Mouse (Mus musculus): ENCODE results near the gene 2810408A11Rik. TPM values are rescaled to one million over a fixed set of nuclear protein-coding genes. Genes with fewer than 3 reads are reported as not detected.
"Not testable (repeated sequence)": the region's sequence is repeated elsewhere in the genome, so short reads cannot be mapped to it uniquely, and the experiment has no call there.

2810408A11Rik gene
- polyA plus RNA-seq, 1 experiment from 2014 or later: 4.5 TPM

DNA sequence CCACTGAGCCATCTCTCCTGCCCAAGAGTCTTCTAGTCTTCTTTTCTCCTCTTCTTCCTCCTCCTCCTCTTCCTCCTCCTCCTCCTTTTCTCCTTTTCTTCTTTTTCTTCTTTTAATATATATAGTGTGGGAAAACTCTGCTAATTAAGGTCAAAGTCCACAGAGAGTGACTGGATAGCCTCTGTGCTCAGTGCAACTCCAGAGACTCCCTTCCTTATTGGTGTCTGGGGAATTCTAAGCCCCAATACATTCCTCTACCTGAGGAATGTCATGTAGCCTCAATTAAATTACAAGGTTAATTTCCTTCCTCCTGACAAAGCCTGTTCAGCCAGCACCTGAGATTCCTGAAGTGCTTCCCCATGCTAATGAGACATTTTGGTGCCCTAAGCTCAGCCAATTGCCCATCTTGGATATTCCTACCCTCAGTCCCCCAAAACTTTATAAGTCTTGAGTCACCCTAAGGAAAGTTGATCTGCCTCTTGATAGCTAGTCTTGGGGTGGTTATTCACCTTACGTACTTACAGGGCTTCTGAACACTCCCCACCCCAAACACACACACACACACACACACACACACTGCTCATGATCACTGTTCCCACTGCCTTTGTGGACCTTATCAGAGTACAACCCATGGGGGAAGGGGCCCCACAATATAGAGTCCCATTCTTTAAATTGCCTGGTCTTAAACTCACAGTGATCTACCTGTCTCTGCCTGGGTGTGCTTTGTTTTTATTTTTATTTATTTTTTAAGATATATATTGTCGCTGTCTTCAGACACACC is 30.3 kb downstream of the 2810408A11Rik start:
- H3K9me3 ChIP-seq (ENCODE audit: control insufficient read depth, low read length): no peaks in the 10 kb centered on the region
- no peak overlapping the region for H3K9ac ChIP-seq (ENCODE audit: low read length)
- no peak overlapping the region for H3K4me3 ChIP-seq (ENCODE audit: control insufficient read depth in 1 of 2, insufficient read depth in 1 of 2, low read depth in 1 of 2, low read length in 2 of 2)
- no peak overlapping the region for H3K27ac ChIP-seq (replicated peaks in 1 of 2; ENCODE audit: control insufficient read depth in 1 of 2, insufficient read depth in 1 of 2, low read depth in 2 of 2, low read length in 2 of 2)
- H3K4me2 ChIP-seq (ENCODE audit: low read length): no peak overlapping the region
- ATAC-seq (ENCODE audit: insufficient number of reproducible peaks, insufficient read depth, low FRiP score, low read depth): no peak
- peaks cover 0 to 2% of the 10 kb centered on the region in 2 experiments; a peak in 1 of 4 replicates for H3K4me1 ChIP-seq (ENCODE audit: control insufficient read depth in 2 of 2, insufficient read depth in 2 of 2, low read length in 2 of 2)
- H3K27me3 ChIP-seq (ENCODE audit: control insufficient read depth, insufficient read depth, low read length): no peaks in the 10 kb centered on the region
- no peaks in the 10 kb centered on the region for H3K36me3 ChIP-seq (ENCODE audit: control insufficient read depth, insufficient read depth, low read length)
- 92% methylated on average over 2 of the region's 2 CpGs for WGBS

DNA sequence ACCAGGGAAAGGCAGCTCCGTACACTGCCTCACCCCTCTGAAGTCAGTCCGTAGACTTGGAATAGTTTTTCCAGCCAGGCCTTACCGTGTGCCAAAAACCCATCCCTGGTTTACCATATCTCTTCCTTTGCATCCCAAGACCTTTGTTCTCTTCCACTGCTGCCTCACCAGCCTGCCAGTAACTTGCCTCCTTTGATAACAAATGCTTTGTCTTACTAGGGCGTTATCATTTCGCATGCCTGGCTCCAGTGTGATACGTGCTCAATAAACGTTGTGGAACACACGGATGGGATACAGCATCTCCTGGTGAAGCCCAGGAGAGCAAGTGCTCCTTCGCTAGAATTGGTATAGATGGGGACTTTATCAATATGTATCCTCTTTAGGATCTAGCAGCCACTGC is 33.5 kb downstream of the 2810408A11Rik start:
- no peaks in the 10 kb centered on the region for H3K36me3 ChIP-seq (ENCODE audit: control insufficient read depth, insufficient read depth, low read length)
- H3K4me3 ChIP-seq (ENCODE audit: control insufficient read depth in 1 of 2, insufficient read depth in 1 of 2, low read depth in 1 of 2, low read length in 2 of 2): no peak overlapping the region
- no peak overlapping the region for H3K9ac ChIP-seq (ENCODE audit: low read length)
- H3K27me3 ChIP-seq (ENCODE audit: control insufficient read depth, insufficient read depth, low read length): no peaks in the 10 kb centered on the region
- no peak for ATAC-seq (ENCODE audit: insufficient number of reproducible peaks, insufficient read depth, low FRiP score, low read depth)
- WGBS: 36% methylated on average over 9 of the region's 9 CpGs
- H3K4me2 ChIP-seq (ENCODE audit: low read length): no peak overlapping the region
- no peak overlapping the region for H3K27ac ChIP-seq (replicated peaks in 1 of 2; ENCODE audit: control insufficient read depth in 1 of 2, insufficient read depth in 1 of 2, low read depth in 2 of 2, low read length in 2 of 2)
- H3K4me1 ChIP-seq (ENCODE audit: control insufficient read depth in 2 of 2, insufficient read depth in 2 of 2, low read length in 2 of 2): peaks cover 2 to 5% of the 10 kb centered on the region in 2 experiments; a peak in 3 of 4 replicates
- no peaks in the 10 kb centered on the region for H3K9me3 ChIP-seq (ENCODE audit: control insufficient read depth, low read length)

DNA sequence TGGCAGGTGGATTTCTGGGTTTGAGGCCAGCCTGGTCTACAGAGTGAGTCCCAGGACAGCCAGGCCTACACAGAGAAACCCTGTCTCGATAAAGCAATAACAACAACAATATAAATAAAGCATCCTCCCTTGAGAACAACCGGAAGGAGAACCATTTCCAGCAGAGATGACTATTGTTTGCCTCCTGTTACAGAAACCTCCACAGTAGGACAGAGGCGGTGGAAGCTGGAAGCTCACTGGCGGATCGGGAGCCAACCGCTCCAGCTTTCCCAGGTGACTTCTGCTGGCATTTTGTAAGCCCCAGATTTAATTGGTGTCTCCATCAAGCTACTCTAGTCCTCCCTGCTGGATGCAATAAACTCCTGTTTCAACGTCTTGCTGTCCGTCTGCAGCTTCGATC is 35.2 kb downstream of the 2810408A11Rik start:
- H3K4me3 ChIP-seq (ENCODE audit: control insufficient read depth in 1 of 2, insufficient read depth in 1 of 2, low read depth in 1 of 2, low read length in 2 of 2): no peak overlapping the region
- H3K4me1 ChIP-seq (ENCODE audit: control insufficient read depth in 2 of 2, insufficient read depth in 2 of 2, low read length in 2 of 2): peaks cover 2 to 5% of the 10 kb centered on the region in 2 experiments; a peak in 3 of 4 replicates
- no peaks in the 10 kb centered on the region for H3K9me3 ChIP-seq (ENCODE audit: control insufficient read depth, low read length)
- no peaks in the 10 kb centered on the region for H3K36me3 ChIP-seq (ENCODE audit: control insufficient read depth, insufficient read depth, low read length)
- no peak for ATAC-seq (ENCODE audit: insufficient number of reproducible peaks, insufficient read depth, low FRiP score, low read depth)
- WGBS: 86% methylated on average over 9 of the region's 9 CpGs
- H3K4me2 ChIP-seq (ENCODE audit: low read length): no peak overlapping the region
- no peak overlapping the region for H3K9ac ChIP-seq (ENCODE audit: low read length)
- no peaks in the 10 kb centered on the region for H3K27me3 ChIP-seq (ENCODE audit: control insufficient read depth, insufficient read depth, low read length)
- no peak overlapping the region for H3K27ac ChIP-seq (replicated peaks in 1 of 2; ENCODE audit: control insufficient read depth in 1 of 2, insufficient read depth in 1 of 2, low read depth in 2 of 2, low read length in 2 of 2)

DNA sequence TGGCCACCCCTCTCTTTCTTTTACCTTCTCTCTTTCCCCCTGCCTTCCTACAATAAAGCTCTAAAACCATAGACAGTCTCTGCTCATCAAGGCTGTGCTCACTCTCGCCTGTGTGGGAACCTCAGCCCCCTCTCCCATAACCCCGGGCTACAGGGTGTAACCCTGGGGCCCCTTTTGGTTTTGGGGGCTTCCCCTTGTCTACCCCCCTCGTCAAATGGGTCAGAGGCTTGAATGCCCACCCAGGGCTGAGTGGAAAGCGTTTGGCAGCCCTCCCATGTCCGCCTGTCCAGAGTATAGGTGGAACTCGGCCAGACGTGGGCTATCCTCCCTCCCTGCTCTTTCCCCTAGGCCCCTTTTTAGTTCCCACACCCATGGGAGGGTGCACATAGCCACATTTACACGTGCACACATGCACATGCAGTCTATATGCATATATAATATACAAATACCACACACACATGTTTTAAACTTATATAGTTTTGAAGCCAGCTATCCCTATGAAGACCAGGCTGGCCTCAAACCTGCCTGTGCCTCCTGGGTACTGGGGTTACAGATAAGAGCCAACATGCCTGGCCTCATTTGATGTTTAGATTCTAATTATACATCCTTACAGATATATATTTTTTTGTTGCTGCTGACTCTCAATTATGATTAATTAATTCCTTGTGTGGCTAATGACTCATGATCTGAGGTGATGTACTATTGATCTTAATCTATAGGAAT is 36.5 kb downstream of the 2810408A11Rik start:
- H3K27ac ChIP-seq (replicated peaks in 1 of 2; ENCODE audit: control insufficient read depth in 1 of 2, insufficient read depth in 1 of 2, low read depth in 2 of 2, low read length in 2 of 2): peak overlapping the region in 1 of 2 experiments; percentile 53; a peak in 1 of 4 replicates
- no peaks in the 10 kb centered on the region for H3K27me3 ChIP-seq (ENCODE audit: control insufficient read depth, insufficient read depth, low read length)
- no peak overlapping the region for H3K4me2 ChIP-seq (ENCODE audit: low read length)
- no peaks in the 10 kb centered on the region for H3K36me3 ChIP-seq (ENCODE audit: control insufficient read depth, insufficient read depth, low read length)
- H3K9ac ChIP-seq (ENCODE audit: low read length): no peak overlapping the region
- H3K4me3 ChIP-seq (ENCODE audit: control insufficient read depth in 1 of 2, insufficient read depth in 1 of 2, low read depth in 1 of 2, low read length in 2 of 2): no peak overlapping the region
- no peak for ATAC-seq (ENCODE audit: insufficient number of reproducible peaks, insufficient read depth, low FRiP score, low read depth)
- H3K9me3 ChIP-seq (ENCODE audit: control insufficient read depth, low read length): no peaks in the 10 kb centered on the region
- H3K4me1 ChIP-seq (ENCODE audit: control insufficient read depth in 2 of 2, insufficient read depth in 2 of 2, low read length in 2 of 2): peaks cover 2 to 5% of the 10 kb centered on the region in 2 experiments; a peak in 3 of 4 replicates
- 46% methylated on average over 8 of the region's 8 CpGs for WGBS

DNA sequence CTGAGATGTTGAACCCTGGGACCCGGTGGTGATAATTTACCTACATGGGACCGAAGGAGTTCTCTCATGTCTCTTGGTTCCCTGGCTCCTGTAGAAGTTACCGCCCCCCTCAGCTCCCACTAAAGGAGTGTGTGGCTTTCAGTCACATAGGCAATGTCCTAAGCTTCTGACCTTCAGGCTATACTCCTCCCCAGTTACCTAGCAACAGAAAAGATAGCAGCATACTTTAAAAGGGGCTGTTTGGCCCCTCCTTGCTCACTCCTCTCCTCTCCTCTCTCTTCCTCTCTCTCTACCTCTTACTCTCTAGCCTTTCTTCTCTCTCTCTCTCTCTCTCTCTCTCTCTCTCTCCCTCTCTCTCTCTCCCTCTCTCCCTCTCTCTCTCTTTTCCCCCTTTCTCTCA is 37.1 kb downstream of the 2810408A11Rik start:
- peak overlapping the region in 1 of 2 experiments; percentile 53; a peak in 2 of 4 replicates for H3K27ac ChIP-seq (replicated peaks in 1 of 2; ENCODE audit: control insufficient read depth in 1 of 2, insufficient read depth in 1 of 2, low read depth in 2 of 2, low read length in 2 of 2)
- not testable (repeated sequence) for H3K9me3 ChIP-seq (ENCODE audit: control insufficient read depth, low read length); H3K4me1 ChIP-seq (ENCODE audit: control insufficient read depth in 2 of 2, insufficient read depth in 2 of 2, low read length in 2 of 2); H3K4me3 ChIP-seq (ENCODE audit: control insufficient read depth in 1 of 2, insufficient read depth in 1 of 2, low read depth in 1 of 2, low read length in 2 of 2); H3K27me3 ChIP-seq (ENCODE audit: control insufficient read depth, insufficient read depth, low read length); ATAC-seq (ENCODE audit: insufficient number of reproducible peaks, insufficient read depth, low FRiP score, low read depth); H3K4me2 ChIP-seq (ENCODE audit: low read length); H3K9ac ChIP-seq (ENCODE audit: low read length); H3K36me3 ChIP-seq (ENCODE audit: control insufficient read depth, insufficient read depth, low read length)
- WGBS: 65% methylated on average over 3 of the region's 3 CpGs

DNA sequence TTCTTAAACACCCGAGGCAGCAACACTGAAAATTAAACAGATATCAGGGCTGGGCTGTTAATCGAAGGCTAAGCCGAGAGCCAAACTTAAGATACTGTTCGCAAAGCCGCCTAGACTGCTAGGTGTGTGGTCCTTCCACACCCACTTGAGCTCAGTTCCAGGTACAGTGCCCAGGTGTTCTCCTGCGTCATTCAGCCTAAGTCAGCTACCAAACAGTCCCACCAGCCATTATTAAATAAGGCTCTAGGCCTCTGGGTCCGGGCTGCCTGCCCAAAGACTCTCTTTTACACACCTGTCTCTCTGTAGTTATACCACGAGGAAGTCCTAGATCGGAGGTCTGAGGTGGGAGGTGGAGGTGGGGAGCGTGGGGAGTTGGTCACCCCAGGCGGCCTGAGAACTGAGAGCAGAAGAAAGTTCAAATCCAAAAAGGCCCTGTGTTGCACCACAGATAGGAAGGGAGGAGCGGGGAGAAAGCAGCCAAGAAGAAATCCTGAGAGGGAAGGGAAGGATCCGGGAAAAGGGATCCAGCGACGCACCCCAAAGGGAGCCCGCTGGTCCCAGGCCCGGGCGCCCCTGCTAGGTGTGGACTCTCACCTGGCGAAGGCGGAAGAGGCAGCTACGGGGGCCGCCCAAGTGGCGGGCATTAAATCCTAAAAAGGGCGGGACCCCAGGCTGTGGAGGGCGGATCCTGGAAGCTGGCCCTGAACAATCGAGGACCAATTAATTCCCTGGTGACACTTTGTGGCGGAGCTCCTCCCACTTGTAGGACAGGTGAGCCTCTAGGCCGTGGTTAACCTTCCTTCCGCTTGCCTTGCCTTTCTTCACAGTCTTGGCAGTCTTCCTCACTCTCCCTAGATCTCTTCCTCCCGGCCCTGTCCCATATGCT is 42.4 kb downstream of the 2810408A11Rik start, which contains the start of gene Tnk1:
TSS of gene Tnk1 (minus strand) at position 618 of the 886 bp plus-strand sequence.
- no peak within 1 kb of the TSS for H3K9ac ChIP-seq (ENCODE audit: low read length)

DNA sequence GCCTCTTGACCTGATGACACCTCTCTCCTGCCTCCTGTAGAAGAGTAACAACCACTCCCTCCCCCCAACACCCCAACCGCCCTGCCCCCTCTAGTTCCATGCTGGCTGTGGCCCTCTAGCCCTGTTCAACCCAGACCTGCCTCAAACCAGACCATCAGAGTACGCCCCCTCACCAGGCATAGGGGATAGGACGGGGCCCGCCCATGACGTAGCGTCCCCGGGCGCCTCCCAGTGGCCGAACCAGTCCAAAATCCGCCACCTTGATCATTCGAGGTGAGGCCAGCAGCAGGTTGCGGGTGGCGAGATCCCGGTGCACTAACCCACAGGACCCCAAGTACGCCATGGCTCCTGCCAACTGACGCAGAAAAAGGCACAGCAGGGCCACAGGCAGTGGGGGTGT is 45.4 kb downstream of the 2810408A11Rik start:
- Histone ChIP-seq H3K27ac (replicated peaks in 1 of 2; ENCODE audit: control insufficient read depth in 1 of 2, insufficient read depth in 1 of 2, low read depth in 2 of 2, low read length in 2 of 2) (no peak overlapping the region), H3K9ac (ENCODE audit: low read length) (no peak overlapping the region), H3K4me3 (ENCODE audit: control insufficient read depth in 1 of 2, insufficient read depth in 1 of 2, low read depth in 1 of 2, low read length in 2 of 2) (no peak overlapping the region), H3K9me3 (ENCODE audit: control insufficient read depth, low read length) (no peaks in the 10 kb centered on the region), H3K27me3 (ENCODE audit: control insufficient read depth, insufficient read depth, low read length) (peaks cover 17% of the 10 kb centered on the region), H3K4me1 (ENCODE audit: control insufficient read depth in 2 of 2, insufficient read depth in 2 of 2, low read length in 2 of 2) (peaks cover 4 to 6% of the 10 kb centered on the region in 2 experiments; a peak in 2 of 4 replicates), H3K36me3 (ENCODE audit: control insufficient read depth, insufficient read depth, low read length) (peaks cover 15% of the 10 kb centered on the region), H3K4me2 (ENCODE audit: low read length) (0 out of 2 replicates have a peak overlapping the region, but pooled peaks have one; percentile 6)
- no peak for ATAC-seq (ENCODE audit: insufficient number of reproducible peaks, insufficient read depth, low FRiP score, low read depth)
- 19% methylated on average over 16 of the region's 16 CpGs for WGBS

More for the DNA sequence above, 42.4 kb downstream of the 2810408A11Rik start, which contains the start of gene Tnk1:
- H3K27me3 ChIP-seq (ENCODE audit: control insufficient read depth, insufficient read depth, low read length): peaks cover 17% of the 10 kb centered on the region
- H3K4me3 ChIP-seq (ENCODE audit: control insufficient read depth in 1 of 2, insufficient read depth in 1 of 2, low read depth in 1 of 2, low read length in 2 of 2): no peak within 1 kb of the TSS
- no peak within 1 kb of the TSS for H3K4me2 ChIP-seq (ENCODE audit: low read length)
- WGBS: 27% methylated on average over 30 of the region's 30 CpGs
- no peak within 1 kb of the TSS for H3K27ac ChIP-seq (replicated peaks in 1 of 2; ENCODE audit: control insufficient read depth in 1 of 2, insufficient read depth in 1 of 2, low read depth in 2 of 2, low read length in 2 of 2)
- no peak for ATAC-seq (ENCODE audit: insufficient number of reproducible peaks, insufficient read depth, low FRiP score, low read depth)
- H3K9me3 ChIP-seq (ENCODE audit: control insufficient read depth, low read length): no peaks in the 10 kb centered on the region
- H3K4me1 ChIP-seq (ENCODE audit: control insufficient read depth in 2 of 2, insufficient read depth in 2 of 2, low read length in 2 of 2): peaks cover 4 to 6% of the 10 kb centered on the region in 2 experiments; a peak in 2 of 4 replicates
- no peaks in the 10 kb centered on the region for H3K36me3 ChIP-seq (ENCODE audit: control insufficient read depth, insufficient read depth, low read length)

Data from heart, embryonic 14.5 days (tissue).